Mouse (Mus musculus) stomach, embryonic 15.5 days (tissue): Measurements from ENCODE around the gene Zfp54. TPM values are rescaled to one million over a fixed set of nuclear protein-coding genes. Genes with fewer than 3 reads are reported as not detected.
"Not testable (repeated sequence)": the region's sequence is repeated elsewhere in the genome, so short reads cannot be mapped to it uniquely, and the experiment has no call there.

Experiments
- ATAC-seq: fragments of 200-750 bp; cut with Nextera tagmentation; 2 replicates; pipeline ENCODE4 v1.8.0; 2017; ENCODE audit warnings: low read depth, moderate number of reproducible peaks, moderate TSS enrichment; ENCODE audit not compliant: insufficient read depth, low FRiP score
- H3K27ac ChIP-seq: fragments of 300-500 bp; sonication (generic); 2 replicates; pipeline ENCODE4 v1.5.1; 2015; ENCODE audit warnings: mild to moderate bottlenecking, inconsistent platforms
- H3K27me3 ChIP-seq: fragments of 300-500 bp; sonication (generic); replicated peaks from 2 replicates; pipeline ENCODE4 v1.6.1; 2015; ENCODE audit warnings: inconsistent platforms
- H3K36me3 ChIP-seq: fragments of 300-500 bp; sonication (generic); 2 replicates; pipeline ENCODE4 v1.6.1; 2015; ENCODE audit warnings: inconsistent platforms
- H3K4me1 ChIP-seq: fragments of 300-500 bp; sonication (generic); 2 replicates; pipeline ENCODE4 v1.6.1; 2015; ENCODE audit warnings: inconsistent platforms
- H3K4me2 ChIP-seq: fragments of 300-500 bp; sonication (generic); 2 replicates; pipeline ENCODE4 v1.6.1; 2015; ENCODE audit warnings: mild to moderate bottlenecking, inconsistent platforms
- H3K4me3 ChIP-seq: fragments of 300-500 bp; sonication (generic); replicated peaks from 2 replicates; pipeline ENCODE4 v1.5.1; 2015; ENCODE audit warnings: inconsistent platforms
- H3K9ac ChIP-seq: fragments of 300-500 bp; sonication (generic); 2 replicates; pipeline ENCODE4 v1.6.1; 2015; ENCODE audit warnings: inconsistent platforms
- H3K9me3 ChIP-seq: fragments of 300-500 bp; sonication (generic); 2 replicates; pipeline ENCODE4 v1.6.1; 2016; ENCODE audit warnings: inconsistent platforms
- WGBS: fragments of 180-500 bp; shearing (Covaris S2); methylation state at CpG from one replicate; pipeline ENCODE4 v1.1.7; 2015; 5-methylcytosine and 5-hydroxymethylcytosine counted together
- polyA plus RNA-seq: library from polyadenylated mRNA; unstranded; fragments of >200 nt; fragmentation: Nextera tagmentation; extraction: Ambion mirVana; gene quantifications from 2 replicates; pipeline ENCODE4 v1.2.1, GENCODE M21; 2015

Gene Zfp54
- polyA plus RNA-seq, result 6.5 and 7.3 TPM in 2 replicates

DNA sequence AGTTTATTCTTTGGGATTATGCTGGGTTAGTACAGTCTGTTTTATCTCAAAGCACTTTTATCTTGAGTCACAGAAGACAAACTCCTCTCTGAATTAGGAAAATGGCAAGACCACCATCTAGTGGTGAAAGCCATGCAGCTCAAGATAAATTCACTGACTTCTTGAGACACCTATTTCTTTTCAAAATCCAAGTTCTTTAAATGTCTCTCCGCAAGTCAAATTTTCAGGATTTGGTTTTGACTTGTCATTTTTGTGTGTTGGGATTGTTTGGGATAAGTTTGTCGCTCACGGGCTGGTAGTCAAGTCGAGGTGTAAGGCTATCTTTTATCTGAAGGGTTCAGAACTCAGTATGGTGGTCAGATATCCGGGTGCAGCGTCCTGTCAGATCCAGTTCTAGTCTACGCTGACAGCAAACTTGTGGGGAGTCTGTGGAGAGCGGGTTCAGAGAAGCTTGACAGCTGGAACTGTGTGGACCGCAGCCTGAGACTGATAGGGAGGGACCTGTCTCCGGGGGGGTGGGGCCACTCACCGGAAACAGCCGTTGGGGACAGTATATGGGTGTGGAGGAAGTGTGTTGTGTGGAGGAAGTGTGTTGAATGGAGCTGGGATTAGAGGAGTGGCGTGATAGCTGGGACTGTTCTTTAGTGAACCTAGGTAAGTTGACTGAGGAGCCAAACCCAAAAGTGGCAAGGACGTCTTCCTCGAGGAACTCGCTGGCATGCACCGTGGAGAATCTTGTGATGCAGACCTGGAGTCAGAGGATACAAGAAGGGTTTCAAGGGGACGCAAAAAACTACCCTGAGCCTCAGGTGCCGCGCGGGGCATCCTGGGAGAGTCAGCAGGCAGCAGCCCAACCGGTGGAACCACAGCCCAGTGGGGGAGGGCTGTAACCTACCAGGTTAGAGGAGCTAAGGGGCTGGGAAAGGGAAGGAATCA, at the start of gene Zfp54:
Zfp54 (plus strand) TSS at position 564 of the 936 bp plus-strand sequence.
- no peaks in the 10 kb centered on the region for H3K27me3 ChIP-seq
- H3K4me3 ChIP-seq, result peak within 1 kb of the TSS; percentile 53
- H3K4me2 ChIP-seq, result peak within 1 kb of the TSS; percentile 89
- peak within 1 kb of the TSS; percentile 88 for H3K27ac ChIP-seq
- no peaks in the 10 kb centered on the region for H3K4me1 ChIP-seq
- H3K36me3 ChIP-seq, result no peaks in the 10 kb centered on the region
- no peaks in the 10 kb centered on the region for H3K9me3 ChIP-seq
- ATAC-seq, result peak; percentile 100
- WGBS, result under 1% methylated on average over 22 of the region's 22 CpGs
- H3K9ac ChIP-seq, result peak within 1 kb of the TSS; percentile 41

GRCm38 (mm10) chr17:21375311-21375710, 47.7 kb upstream of the Zfp54 start:
- Histone ChIP-seq H3K27ac (no peak overlapping the region), H3K27me3 (no peaks in the 10 kb centered on the region), H3K4me1 (no peaks in the 10 kb centered on the region), H3K4me2 (no peak overlapping the region), H3K9me3 (no peaks in the 10 kb centered on the region), H3K4me3 (no peak overlapping the region), H3K36me3 (no peaks in the 10 kb centered on the region), H3K9ac (no peak overlapping the region)
- no peak for ATAC-seq
- WGBS, result 55% methylated on average over 1 of the region's 1 CpGs

DNA sequence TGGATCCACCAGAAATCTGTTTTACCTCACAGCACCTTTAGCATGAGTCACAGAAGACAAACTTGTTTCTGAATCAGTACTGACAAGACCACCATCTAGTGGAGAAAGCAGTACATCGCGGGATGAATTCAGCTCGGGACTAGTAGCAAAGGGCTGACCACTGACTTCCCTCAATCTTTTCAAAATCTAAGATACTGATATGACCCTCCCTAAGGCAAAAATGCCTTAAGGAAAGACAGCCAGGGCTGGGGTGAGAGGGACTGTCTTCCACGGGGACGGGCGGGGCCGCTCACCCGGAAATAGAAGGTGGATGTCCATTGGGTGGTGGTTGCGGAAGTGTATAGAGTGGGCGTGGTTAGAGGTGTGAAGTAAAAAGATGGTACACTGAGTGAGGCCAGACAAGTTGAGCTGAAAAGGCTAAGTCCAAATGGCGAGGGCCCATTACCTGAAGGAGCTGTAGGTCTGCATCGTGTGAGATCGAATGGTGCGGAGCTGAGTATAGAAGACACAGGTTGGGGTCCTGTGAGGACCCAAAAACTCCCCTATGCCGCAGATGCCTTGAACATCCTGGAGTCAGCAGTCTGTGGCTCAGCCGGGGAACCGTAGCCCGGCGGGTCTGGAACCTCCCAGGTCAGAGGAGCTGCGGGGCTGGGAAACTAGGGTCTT, 39.5 kb upstream of the Zfp54 start, which contains the start of gene Zfp677:
Zfp677 (plus strand) TSS at position 358 of the 666 bp plus-strand sequence.
- peak within 1 kb of the TSS; percentile 91 for H3K4me2 ChIP-seq

GRCm38 (mm10) chr17:21384057-21384411, 39.0 kb upstream of the Zfp54 start:
- Histone ChIP-seq H3K4me2 (peak overlapping the region; percentile 91), H3K9ac (peak overlapping the region; percentile 34; the same call in 1 of the 2 replicates), H3K9me3 (no peaks in the 10 kb centered on the region), H3K4me3 (peak overlapping the region; percentile 54), H3K4me1 (no peaks in the 10 kb centered on the region), H3K36me3 (no peaks in the 10 kb centered on the region), H3K27me3 (no peaks in the 10 kb centered on the region), H3K27ac (peak overlapping the region; percentile 57; the same call in 1 of the 2 replicates)
- 13% methylated on average over 8 of the region's 8 CpGs for WGBS
- no peak for ATAC-seq

More for the DNA sequence above, 39.5 kb upstream of the Zfp54 start, which contains the start of gene Zfp677:
- WGBS, result 3% methylated on average over 20 of the region's 20 CpGs
- Histone ChIP-seq H3K27me3 (no peaks in the 10 kb centered on the region), H3K9ac (peak within 1 kb of the TSS; percentile 34; the same call in 1 of the 2 replicates), H3K9me3 (no peaks in the 10 kb centered on the region), H3K27ac (peak within 1 kb of the TSS; percentile 57; the same call in 1 of the 2 replicates), H3K4me3 (peak within 1 kb of the TSS; percentile 54), H3K4me1 (no peaks in the 10 kb centered on the region), H3K36me3 (no peaks in the 10 kb centered on the region)
- ATAC-seq, result peak; percentile 98

DNA sequence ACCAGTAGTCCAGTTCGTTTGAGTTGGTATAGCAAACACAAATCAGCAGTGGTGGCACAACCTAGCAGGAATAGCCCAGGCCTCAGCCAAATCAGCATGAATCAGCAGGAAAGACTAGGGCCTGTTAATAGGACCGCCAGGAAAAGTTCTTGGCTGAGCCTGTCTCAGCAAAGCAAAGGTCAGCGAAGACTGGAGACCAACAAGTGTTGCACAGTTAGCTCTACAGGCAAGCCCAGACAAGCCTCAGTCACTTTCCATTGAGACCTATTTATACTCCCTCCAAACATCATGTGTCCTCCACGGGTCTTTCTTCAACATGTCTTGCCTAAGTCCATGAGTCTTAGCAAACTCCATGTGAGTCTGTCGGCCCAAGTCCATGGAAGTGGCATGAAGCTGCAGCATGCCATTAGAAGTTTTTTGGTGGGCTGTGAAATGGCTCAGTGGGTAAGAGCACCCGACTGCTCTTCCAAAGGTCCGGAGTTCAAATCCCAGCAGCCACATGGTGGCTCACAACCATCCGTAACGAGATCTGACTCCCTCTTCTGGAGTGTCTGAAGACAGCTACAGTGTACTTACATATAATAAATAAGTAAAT, 15.9 kb downstream of the Zfp54 start:
- not testable (repeated sequence) for H3K27ac ChIP-seq, ATAC-seq
- WGBS, result 75% methylated on average over 9 of the region's 9 CpGs

DNA sequence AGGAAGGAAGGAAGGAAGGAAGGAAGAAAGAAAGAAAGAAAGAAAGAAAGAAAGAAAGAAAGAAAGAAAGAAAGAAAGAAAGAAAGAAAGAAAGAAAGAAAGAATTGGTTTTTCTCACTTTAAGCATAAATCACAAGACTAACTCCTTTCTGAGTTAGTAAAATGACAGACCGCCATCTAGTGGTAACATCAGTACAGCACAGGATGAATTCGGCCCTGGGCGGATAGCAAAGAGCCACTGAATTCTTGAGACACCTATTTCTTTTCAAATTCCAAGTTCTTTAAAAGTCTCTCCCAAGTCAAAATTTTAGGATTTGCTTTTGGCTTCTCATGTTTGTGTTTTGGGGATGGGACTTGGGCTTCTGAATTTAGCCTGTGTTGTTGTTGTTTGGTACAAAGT, 26.6 kb downstream of the Zfp54 start:
- Histone ChIP-seq H3K4me2 (peak overlapping the region; percentile 55), H3K4me3 (peak overlapping the region; percentile 77), H3K27ac (peak overlapping the region; percentile 98), H3K27me3 (no peaks in the 10 kb centered on the region), H3K4me1 (peaks cover 4% of the 10 kb centered on the region; the same call in 1 of the 2 replicates), H3K36me3 (no peaks in the 10 kb centered on the region), H3K9ac (no peak overlapping the region), H3K9me3 (no peaks in the 10 kb centered on the region)
- WGBS, result 1% methylated on average over 3 of the region's 3 CpGs
- ATAC-seq, result peak; percentile 69; the same call in 1 of the 2 replicates

More for the DNA sequence above, 15.9 kb downstream of the Zfp54 start:
- not testable (repeated sequence) for H3K9me3 ChIP-seq, H3K27me3 ChIP-seq, H3K4me3 ChIP-seq, H3K4me1 ChIP-seq, H3K4me2 ChIP-seq, H3K9ac ChIP-seq, H3K36me3 ChIP-seq

GRCm38 (mm10) chr17:21450138-21450704, 27.2 kb downstream of the Zfp54 start, which contains the start of gene Zfp51:
Gene Zfp51 (plus strand): TSS chr17:21450374.
- peaks cover 4% of the 10 kb centered on the region; the same call in 1 of the 2 replicates for H3K4me1 ChIP-seq
- H3K9me3 ChIP-seq, result no peaks in the 10 kb centered on the region
- H3K36me3 ChIP-seq, result no peaks in the 10 kb centered on the region
- H3K4me2 ChIP-seq, result peak within 1 kb of the TSS; percentile 55
- peak within 1 kb of the TSS; percentile 77 for H3K4me3 ChIP-seq
- H3K27me3 ChIP-seq, result no peaks in the 10 kb centered on the region
- under 1% methylated on average over 26 of the region's 26 CpGs for WGBS
- H3K27ac ChIP-seq, result peak within 1 kb of the TSS; percentile 98
- peak; percentile 100 for ATAC-seq
- H3K9ac ChIP-seq, result peak within 1 kb of the TSS; percentile 46

DNA sequence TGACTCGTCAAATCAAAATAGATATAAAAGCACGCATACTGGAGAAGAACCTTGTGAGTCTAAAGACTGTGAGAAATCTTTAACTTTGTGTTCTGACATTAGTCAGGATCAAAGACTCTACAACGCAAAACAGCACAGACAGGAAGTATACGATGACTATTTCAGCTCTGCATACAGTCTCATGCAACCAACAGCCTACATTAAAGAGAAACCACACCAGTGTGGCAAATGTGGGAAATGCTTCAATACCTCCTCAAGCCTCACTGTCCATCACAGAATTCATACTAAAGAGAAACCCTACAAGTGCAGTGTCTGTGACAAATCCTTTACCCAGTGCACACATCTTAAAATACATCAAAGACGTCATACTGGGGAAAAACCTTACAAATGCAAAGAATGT, 40.5 kb downstream of the Zfp54 start:
- WGBS, result 96% methylated on average over 5 of the region's 5 CpGs
- Histone ChIP-seq H3K27ac (no peak overlapping the region), H3K9me3 (no peaks in the 10 kb centered on the region), H3K9ac (no peak overlapping the region), H3K4me3 (no peak overlapping the region), H3K36me3 (peaks cover 15% of the 10 kb centered on the region), H3K27me3 (no peaks in the 10 kb centered on the region), H3K4me2 (no peak overlapping the region), H3K4me1 (no peaks in the 10 kb centered on the region)
- no peak for ATAC-seq

- H3K27ac ChIP-seq, result no peak overlapping the region
- no peak overlapping the region for H3K9ac ChIP-seq
- H3K4me2 ChIP-seq, result no peak overlapping the region
- ATAC-seq, result no peak
- no peaks in the 10 kb centered on the region for H3K27me3 ChIP-seq
- H3K4me3 ChIP-seq, result no peak overlapping the region
- H3K4me1 ChIP-seq, result peaks cover 9% of the 10 kb centered on the region; the same call in 1 of the 2 replicates
- H3K36me3 ChIP-seq, result no peaks in the 10 kb centered on the region
- WGBS, result 48% methylated on average over 3 of the region's 3 CpGs
- H3K9me3 ChIP-seq, result no peaks in the 10 kb centered on the region
These were observed 49.1 kb downstream of the Zfp54 start for GRCm38 (mm10) chr17:21472032-21472652.

DNA sequence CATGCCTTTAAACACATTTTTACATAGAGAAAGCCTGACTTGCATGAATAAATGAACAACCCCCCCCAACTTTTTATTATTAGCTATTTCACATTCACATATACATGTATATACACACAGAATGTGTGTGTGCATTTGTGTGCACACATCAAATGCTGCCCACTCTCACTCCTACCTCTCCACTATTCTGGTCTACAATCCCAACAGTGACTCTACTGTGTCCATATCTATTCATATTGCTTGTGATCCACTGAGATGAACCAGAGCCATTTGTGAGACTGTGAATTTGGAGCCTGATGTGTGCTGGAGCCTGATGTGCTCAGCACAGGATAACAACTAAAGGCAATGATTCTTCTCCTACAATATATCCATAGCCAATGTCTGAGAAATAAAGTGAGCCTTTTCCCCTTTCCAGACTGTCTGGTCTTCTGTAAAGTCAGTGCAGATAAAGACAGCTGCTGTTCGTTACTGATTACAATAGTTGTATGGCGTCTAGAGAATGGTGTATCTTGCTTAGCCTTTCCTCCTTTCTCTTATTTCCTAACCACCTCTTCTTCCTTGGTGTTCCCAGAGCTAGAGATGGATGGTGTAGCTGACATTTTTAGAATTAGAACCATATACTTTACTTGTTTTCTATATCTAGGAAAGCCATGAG, 49.8 kb downstream of the Zfp54 start:
- no peak overlapping the region for H3K9ac ChIP-seq
- no peaks in the 10 kb centered on the region for H3K36me3 ChIP-seq
- H3K9me3 ChIP-seq, result no peaks in the 10 kb centered on the region
- 40% methylated on average over 2 of the region's 2 CpGs for WGBS
- H3K4me1 ChIP-seq, result peaks cover 9% of the 10 kb centered on the region; the same call in 1 of the 2 replicates
- no peak overlapping the region for H3K4me3 ChIP-seq
- peak; percentile 47; the same call in 1 of the 2 replicates for ATAC-seq
- peak overlapping the region; percentile 26; the same call in 1 of the 2 replicates for H3K27ac ChIP-seq
- H3K27me3 ChIP-seq, result no peaks in the 10 kb centered on the region
- H3K4me2 ChIP-seq, result peak overlapping the region; percentile 27
